ENCODE assay signal across 23 mouse cellular contexts in the genomic region with DNA sequence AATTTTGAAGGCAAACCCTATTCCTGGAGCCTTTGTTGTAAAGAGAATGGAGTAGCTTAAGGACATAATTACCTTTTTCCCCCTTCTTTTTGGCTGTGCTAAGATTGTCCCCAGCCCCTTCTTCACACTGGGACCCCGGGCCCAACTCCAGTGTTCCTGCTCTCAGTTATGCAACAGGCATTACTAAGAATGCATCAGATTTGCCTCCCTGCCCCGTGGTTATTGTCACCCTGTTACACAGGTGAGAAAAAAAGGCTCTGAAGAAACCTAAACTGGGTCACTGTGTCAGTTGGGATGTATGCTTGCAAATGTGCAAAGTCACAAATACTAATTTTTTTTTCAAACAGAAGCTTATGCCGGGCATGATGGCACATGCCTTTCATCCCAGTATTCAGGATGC.
"Had no signal": no experiment of that assay in that cellular context is flagged by ENCODE, and none has a peak within 500 bp of the region (broad histone marks: within the 10 kb centered on the region; RNA-seq: fewer than 3 reads in every experiment).

No protein-coding gene starts in this region.

- H3K4me2 ChIP-seq: heart, embryonic 12.5 days; hindbrain, embryonic 12.5 days; hindbrain, embryonic 15.5 days; kidney, embryonic 15.5 days; limb, embryonic 13.5 days; limb, embryonic 15.5 days had no signal

- H3K36me3 ChIP-seq: heart, embryonic 10.5 days; heart, embryonic 12.5 days; hindbrain, embryonic 10.5 days; hindbrain, embryonic 12.5 days; hindbrain, embryonic 15.5 days; kidney, embryonic 15.5 days; limb, embryonic 13.5 days; limb, embryonic 15.5 days had no signal

- H3K4me1 ChIP-seq: heart, embryonic 12.5 days; hindbrain, embryonic 12.5 days; hindbrain, embryonic 15.5 days; kidney, embryonic 15.5 days had no signal

- H3K9me3 ChIP-seq: heart, embryonic 10.5 days; heart, embryonic 12.5 days; hindbrain, embryonic 10.5 days; hindbrain, embryonic 12.5 days; hindbrain, embryonic 15.5 days; kidney, embryonic 15.5 days; limb, embryonic 13.5 days; limb, embryonic 15.5 days had no signal

- H3K27ac ChIP-seq: heart, embryonic 10.5 days; hindbrain, embryonic 10.5 days; hindbrain, embryonic 12.5 days; hindbrain, embryonic 15.5 days; hindbrain, postnatal 0 days; kidney, embryonic 15.5 days; kidney, postnatal 0 days; left cerebral cortex, adult 2 months; limb, embryonic 13.5 days; limb, embryonic 15.5 days had no signal

- H3K9ac ChIP-seq: forebrain, postnatal 0 days; heart, embryonic 12.5 days; hindbrain, embryonic 12.5 days; hindbrain, embryonic 15.5 days; kidney, embryonic 15.5 days; limb, embryonic 13.5 days; limb, embryonic 15.5 days had no signal

- ATAC-seq: forebrain, postnatal 0 days; hindbrain, postnatal 0 days; intestine, embryonic 16.5 days had no signal

- DNase-seq: forebrain, postnatal 0 days; gastrocnemius, postnatal 14 days; gastrocnemius, postnatal 36 days; heart, adult 18-20 months; heart, postnatal 10 days; heart, postnatal 4 days; kidney, adult 11 months; kidney, adult 2 months; kidney, adult 9 months; kidney, postnatal 14 days; kidney, postnatal 36 days had no signal

- H3K4me3 ChIP-seq: heart, embryonic 10.5 days; heart, embryonic 12.5 days; hindbrain, embryonic 10.5 days; hindbrain, embryonic 12.5 days; hindbrain, embryonic 15.5 days; kidney, embryonic 15.5 days; left cerebral cortex, adult 2 months; limb, embryonic 13.5 days; limb, embryonic 15.5 days had no signal

- H3K27me3 ChIP-seq: hindbrain, embryonic 15.5 days; kidney, embryonic 15.5 days; limb, embryonic 13.5 days; limb, embryonic 15.5 days had no signal
